Mouse (Mus musculus) lung, adult 2 months (tissue): Measurements from ENCODE around the gene Lipo3.

Source experiments
- CTCF ChIP-seq: fragments of 200-500 bp; IDR thresholded peaks from 2 replicates; pipeline ENCODE4 v1.5.1; 2011; ENCODE audit warnings: mild to moderate bottlenecking, low read length, control low read depth; ENCODE audit not compliant: insufficient read depth
- POLR2A ChIP-seq: fragments of 200-500 bp; IDR thresholded peaks from 2 replicates; pipeline ENCODE4 v1.6.1; 2011; ENCODE audit warnings: low read depth, mild to moderate bottlenecking, control low read depth, low read length, borderline replicate concordance; ENCODE audit errors: extremely low read depth

GRCm38 (mm10) chr19:33786576-33787277 is 25.0 kb upstream of the Lipo3 start:
- TF ChIP-seq POLR2A = no peak
- no peak for TF ChIP-seq CTCF
